Mouse (Mus musculus): Measurements from ENCODE around the gene Gadl1.

Gadl1 gene

GRCm38 (mm10) chr9:115909155-115909554 lies at the start of gene Gadl1:
Gene Gadl1, plus strand, starts transcription at chr9:115909455.
- DNase-seq = no peak

DNA sequence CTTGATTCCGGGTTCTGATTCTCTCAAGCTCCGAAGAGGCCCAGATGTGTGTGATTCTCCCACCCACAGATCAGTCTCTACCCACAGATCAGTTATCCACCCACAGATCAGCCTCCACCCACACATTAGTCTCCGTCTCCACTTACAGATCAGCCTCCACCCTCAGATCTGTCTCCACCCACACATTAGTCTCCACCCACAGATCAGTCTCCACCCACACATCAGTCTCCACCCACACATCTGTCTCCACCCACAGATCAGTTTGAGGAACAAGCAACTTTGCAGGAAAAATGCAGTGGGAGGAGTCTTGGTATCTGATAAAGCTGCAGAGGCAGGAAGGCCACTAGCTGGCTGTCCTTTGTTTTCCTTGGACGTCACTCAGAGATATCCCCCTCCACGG lies 46.5 kb upstream of the Gadl1 start:
- no peak for DNase-seq

DNA sequence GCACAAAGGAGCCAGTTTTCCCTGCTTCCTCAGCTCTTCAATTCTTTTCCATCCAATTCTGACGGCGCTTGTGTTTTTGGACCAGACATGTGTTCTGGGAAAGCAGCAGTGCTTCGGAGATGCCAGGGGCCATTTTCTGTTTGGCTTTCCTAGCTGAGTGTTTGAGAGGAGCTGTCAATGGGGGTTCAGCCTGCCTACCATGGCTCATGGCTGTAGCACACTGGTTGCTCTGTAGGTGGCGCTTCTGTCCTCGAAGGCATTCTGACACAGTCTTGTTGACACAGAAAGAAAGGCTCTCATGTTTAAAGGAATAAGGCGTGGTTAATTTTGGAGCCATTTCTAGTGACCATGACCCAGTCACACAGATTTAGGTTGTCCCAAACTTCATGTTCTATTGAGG lies 45.9 kb upstream of the Gadl1 start:
- DNase-seq = no peak

- DNase-seq = no peak
Measured at GRCm38 (mm10) chr9:115867277-115867676, 42.0 kb upstream of the Gadl1 start.

DNA sequence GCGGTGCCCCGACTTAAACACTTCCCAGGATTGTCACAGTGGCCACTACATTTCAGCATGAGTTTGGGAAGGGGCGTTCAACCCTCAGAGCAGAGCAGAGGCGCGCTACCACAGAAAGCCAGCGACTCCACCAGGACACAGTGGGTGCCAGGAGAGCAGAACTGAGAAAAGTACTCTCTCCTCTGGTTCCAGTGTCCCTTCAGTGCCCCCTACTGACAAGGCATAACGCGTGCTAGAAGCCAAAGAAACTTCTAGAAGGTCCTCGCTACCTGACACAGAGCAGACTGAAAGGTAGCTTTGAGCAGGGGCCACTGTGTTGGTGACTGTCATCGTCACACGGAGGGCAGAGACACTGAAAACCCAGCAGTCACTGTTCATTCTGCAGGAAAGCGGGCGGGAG lies 39.1 kb upstream of the Gadl1 start:
- DNase-seq = no peak

GRCm38 (mm10) chr9:115870640-115871039 lies 38.6 kb upstream of the Gadl1 start:
- DNase-seq = no peak

- DNase-seq = no peak
Measured at GRCm38 (mm10) chr9:115880500-115880899, 28.8 kb upstream of the Gadl1 start.

DNA sequence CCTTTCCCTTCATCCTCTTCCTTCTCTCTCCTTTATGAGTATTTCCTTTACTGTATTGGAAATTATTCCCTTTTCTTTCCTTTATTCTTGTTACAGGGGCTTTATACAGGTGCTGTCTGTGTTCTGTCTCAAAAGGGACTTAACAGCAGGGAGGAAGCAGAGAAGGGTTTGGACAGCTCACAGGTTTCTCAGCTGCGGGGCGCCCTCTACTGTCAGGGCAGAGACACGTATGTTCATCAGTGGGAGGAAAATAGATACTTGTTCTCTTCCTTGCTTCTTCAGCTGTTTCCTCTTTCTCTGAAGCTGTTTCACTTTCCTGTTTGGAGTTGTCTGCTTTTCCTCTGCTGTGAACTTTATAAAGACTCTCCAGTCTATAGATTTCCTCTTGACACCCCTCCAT lies 28.1 kb upstream of the Gadl1 start:
- DNase-seq = peak; percentile 16

DNA sequence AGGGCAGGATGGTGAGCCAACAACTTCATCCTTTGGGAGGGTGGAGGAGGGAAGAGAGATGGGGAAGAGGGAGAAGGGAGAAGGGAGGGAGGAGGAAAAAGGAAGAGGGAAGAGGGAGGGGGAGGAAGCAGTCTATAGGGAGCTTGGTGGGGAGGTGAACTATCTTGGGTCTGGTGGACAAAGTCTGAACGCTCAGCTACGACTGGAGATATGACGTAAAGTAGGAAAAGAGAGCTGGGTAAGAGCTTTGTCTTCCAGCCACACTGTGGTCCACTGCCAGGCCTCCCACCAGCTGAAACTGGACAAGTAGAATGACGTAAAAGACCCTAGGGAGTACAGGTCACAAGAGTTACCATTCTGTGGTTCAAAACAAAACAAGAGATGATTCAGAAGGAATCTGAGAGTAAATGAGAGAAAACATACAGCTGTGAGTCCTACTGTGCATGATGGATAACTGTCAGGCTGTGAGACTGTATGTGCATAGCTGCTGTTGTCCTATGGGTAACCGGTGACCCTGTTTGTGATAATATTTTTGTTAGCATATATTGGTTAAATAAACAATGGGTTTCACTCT lies 26.5 kb upstream of the Gadl1 start:
- no peak for DNase-seq

- DNase-seq = no peak
Measured at GRCm38 (mm10) chr9:115883413-115883812, 25.8 kb upstream of the Gadl1 start.

- no peak for DNase-seq
Measured at GRCm38 (mm10) chr9:115887571-115887970, 21.7 kb upstream of the Gadl1 start.

DNA sequence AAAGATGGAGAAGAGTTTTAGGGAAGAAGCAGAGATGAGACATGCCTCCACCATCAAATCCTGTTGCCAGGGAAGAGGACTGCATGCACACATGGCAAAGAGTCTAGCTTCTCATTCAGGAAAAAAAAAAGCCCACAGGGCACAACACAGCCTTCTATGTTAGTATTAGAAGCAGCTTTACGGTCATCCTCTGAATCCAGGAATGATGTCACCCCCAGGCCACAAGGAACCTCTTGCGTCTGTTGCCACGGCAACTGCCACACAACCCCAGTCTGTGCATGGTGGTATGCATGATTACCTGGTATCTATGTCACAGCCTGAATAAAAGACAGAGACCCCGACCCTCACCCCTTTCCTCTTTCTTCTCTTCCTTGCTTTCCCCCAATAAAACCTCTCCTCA lies 16.1 kb upstream of the Gadl1 start:
- DNase-seq = no peak

- peak; percentile 7 for DNase-seq
Measured at GRCm38 (mm10) chr9:115893947-115894346, 15.3 kb upstream of the Gadl1 start.

GRCm38 (mm10) chr9:115908325-115908724 lies 930 bp upstream of the Gadl1 start:
- DNase-seq = no peak

DNA sequence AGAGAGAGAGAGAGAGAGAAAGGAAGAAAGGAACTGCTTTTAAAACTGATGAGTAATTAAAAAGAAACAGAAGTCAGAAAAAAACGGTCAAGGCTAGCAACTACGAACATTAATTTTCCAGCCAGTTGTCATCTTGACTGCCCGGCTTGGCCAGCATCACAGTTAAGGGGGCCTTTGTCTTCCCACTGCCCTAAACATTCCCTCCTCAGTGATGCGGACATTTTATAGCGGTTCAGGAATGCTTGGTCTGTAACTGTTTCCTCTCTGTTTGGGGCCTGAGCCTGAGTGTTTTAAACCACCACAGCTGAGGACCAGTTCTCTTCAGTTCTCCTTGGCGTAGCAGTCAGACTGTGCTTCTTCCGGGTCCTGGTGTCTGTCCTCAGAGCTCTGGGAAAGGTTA lies 4.8 kb downstream of the Gadl1 start:
- no peak for DNase-seq

- DNase-seq = no peak
Measured at GRCm38 (mm10) chr9:115915586-115916270, 6.5 kb downstream of the Gadl1 start.

GRCm38 (mm10) chr9:115919736-115920135 lies 10.5 kb downstream of the Gadl1 start:
- no peak for DNase-seq

DNA sequence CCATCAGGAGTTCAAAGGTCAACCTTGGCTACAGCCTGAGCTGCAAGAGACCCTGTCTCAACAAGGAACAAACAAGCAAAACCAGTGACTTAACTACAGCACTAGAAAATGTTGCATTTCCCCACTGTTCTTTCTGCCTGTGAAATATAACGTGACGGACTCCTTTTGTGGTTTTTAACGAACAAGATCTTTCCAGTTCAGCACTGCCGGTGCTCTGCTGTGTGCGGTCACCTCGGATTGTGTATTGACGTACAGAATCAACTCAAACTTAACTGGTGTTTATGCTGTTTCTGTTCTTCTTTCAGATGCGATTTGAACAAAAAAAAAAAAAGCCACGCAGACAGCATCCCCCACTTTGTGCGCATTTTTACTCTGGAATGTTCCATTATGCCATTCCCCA lies 13.4 kb downstream of the Gadl1 start:
- no peak for DNase-seq

DNA sequence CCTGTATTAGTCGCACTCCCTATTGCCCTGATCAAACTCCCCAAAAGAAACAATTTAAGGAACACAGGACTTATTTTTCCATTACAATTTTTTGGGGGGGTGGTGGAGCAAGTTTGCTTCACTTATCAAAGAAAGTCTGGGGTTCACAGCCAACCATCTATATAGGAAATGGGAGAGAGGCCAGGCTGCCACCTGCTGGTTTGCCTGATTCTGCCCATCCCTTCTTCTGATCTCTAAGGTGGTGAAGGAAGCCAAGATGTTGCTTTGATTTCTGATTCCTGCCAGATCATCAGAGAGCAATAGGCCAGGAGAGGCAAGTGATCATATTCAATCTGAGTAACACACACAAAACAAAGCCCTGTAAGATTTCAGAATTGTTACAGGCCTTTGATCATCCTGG lies 14.8 kb downstream of the Gadl1 start:
- DNase-seq = no peak

GRCm38 (mm10) chr9:115931803-115932202 lies 22.5 kb downstream of the Gadl1 start:
- no peak for DNase-seq

DNA sequence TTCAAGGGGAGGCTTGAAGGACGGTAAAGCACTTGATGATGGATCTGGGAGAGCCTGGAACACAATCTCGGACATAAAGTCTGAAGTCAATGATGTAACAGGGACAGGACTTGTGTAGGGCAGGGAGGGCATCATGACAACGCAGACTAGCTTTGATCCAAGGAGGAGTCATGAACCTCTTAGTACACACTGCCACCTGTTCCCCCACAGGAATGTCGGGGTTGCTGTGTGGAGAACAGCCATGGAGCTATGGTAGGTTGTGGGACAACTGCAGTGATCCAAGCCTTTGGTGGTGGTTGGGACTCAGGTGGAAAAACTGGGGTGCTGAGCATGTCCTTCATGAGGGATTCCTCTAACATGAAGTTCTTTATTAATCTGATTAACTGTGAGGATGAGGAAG lies 23.5 kb downstream of the Gadl1 start:
- no peak for DNase-seq

DNA sequence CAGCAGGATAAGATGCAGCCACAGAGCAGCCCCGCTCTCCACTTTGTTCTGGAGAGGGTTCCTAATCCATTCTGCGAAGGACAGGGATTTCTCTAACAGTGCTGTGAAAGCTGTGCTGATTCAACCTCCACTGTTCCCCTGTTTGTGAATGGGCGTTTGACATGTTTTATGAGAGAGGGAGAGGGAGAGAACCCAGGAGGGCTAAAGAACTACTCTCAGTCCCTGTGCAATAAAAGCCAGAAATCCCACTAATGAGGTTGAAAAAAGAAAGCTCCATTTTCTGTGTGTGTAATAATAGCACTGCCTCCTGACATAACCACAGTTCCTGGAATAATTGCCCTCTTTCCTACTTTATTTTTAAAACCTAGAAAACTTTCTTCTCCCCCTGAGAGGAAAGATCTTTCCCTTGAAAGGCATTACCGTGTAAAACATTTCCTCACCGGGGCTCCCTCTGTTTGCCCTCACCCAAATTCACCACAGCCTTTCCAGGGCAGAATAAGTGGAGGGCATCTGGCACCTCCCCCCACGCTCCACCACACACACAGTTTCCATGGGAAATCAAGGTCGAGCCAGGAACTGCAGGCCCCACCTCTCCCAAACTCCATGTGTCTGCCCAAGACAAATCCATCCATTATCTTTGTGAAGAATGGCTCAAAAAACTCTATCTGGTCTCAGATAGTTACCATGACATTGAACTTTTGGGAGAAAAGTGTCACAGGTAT lies 24.1 kb downstream of the Gadl1 start:
- DNase-seq = no peak

GRCm38 (mm10) chr9:115934288-115934687 lies 25.0 kb downstream of the Gadl1 start:
- DNase-seq = no peak

DNA sequence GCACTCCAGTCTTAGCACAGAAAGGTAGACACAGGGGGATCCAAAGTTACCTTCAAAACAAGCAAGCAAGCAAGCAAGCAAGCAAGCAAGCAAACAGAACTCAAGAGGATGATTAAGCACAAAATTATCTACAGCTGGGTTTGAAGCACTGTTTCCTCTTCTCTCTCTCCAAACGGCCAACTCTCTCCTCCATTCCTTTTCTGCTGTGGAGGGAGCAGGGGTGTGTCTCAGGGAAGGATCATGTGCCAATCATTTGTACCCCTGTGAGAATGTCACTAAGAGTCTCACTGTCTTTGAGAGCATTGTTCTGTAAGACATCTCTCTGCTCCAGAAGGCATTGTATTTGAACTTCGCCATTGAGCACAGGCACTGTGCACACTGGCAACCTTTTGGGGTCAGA lies 27.1 kb downstream of the Gadl1 start:
- no peak for DNase-seq
